Mouse (Mus musculus) G1E-ER4 (cell line): Measurements from ENCODE around the gene Speg. TPM values are rescaled to one million over a fixed set of nuclear protein-coding genes. Genes with fewer than 3 reads are reported as not detected.
A peak's percentile ranks its signal among the peaks of the same experiment; 100 is the strongest.

Source experiments
- GATA1 ChIP-seq: IDR thresholded peaks from one replicate; pipeline ENCODE4 v1.8.0; 2012; ENCODE audit warnings: low read length, inconsistent platforms
- polyA plus RNA-seq: library from polyadenylated mRNA; stranded (reverse); fragments of >175 nt; gene quantifications from 2 replicates; pipeline ENCODE4 v1.2.3, GENCODE M21; 2012

The Speg gene
- polyA plus RNA-seq, 1 experiment: 0.09 TPM

GRCm38 (mm10) chr1:75442171-75442570 lies 67.1 kb downstream of the Speg start:
- TF ChIP-seq GATA1: no peak

- no peak for TF ChIP-seq GATA1
Observed at GRCm38 (mm10) chr1:75442811-75443210, 67.7 kb downstream of the Speg start.

GRCm38 (mm10) chr1:75443247-75444024 lies 68.3 kb downstream of the Speg start:
- TF ChIP-seq GATA1: no peak

- TF ChIP-seq GATA1: no peak
Observed at GRCm38 (mm10) chr1:75444208-75444607, 69.1 kb downstream of the Speg start.

GRCm38 (mm10) chr1:75445141-75445701 lies 70.1 kb downstream of the Speg start:
- no peak for TF ChIP-seq GATA1

- no peak for TF ChIP-seq GATA1
Observed at GRCm38 (mm10) chr1:75445751-75446611, 70.9 kb downstream of the Speg start.

- TF ChIP-seq GATA1: no peak
Observed at GRCm38 (mm10) chr1:75446656-75447055, 71.6 kb downstream of the Speg start.

- no peak for TF ChIP-seq GATA1
Observed at GRCm38 (mm10) chr1:75447265-75448051, 72.4 kb downstream of the Speg start.

GRCm38 (mm10) chr1:75448052-75448431 lies 72.9 kb downstream of the Speg start:
- no peak for TF ChIP-seq GATA1

- no peak for TF ChIP-seq GATA1
Observed at GRCm38 (mm10) chr1:75448937-75449336, 73.8 kb downstream of the Speg start.

- TF ChIP-seq GATA1: peak; percentile 29
Observed at GRCm38 (mm10) chr1:75449377-75450135, 74.5 kb downstream of the Speg start.

GRCm38 (mm10) chr1:75450314-75451005 lies 75.4 kb downstream of the Speg start, which contains the start of gene Asic4:
TSS of gene Asic4 (plus strand) at chr1:75450436.
- TF ChIP-seq GATA1: peak; percentile 64

GRCm38 (mm10) chr1:75451900-75452299 lies 76.8 kb downstream of the Speg start:
- TF ChIP-seq GATA1: no peak

- TF ChIP-seq GATA1: no peak
Observed at GRCm38 (mm10) chr1:75455433-75455832, 80.3 kb downstream of the Speg start.
